Mouse (Mus musculus) MEL (cell line): ENCODE measurements around the gene Smchd1. TPM values are rescaled to one million over a fixed set of nuclear protein-coding genes. Genes with fewer than 3 reads are reported as not detected.

Source experiments
- DNase-seq: peaks from one replicate; pipeline ENCODE4 v3.0.0; 2011; ENCODE audit warnings: low read depth, low spot score
- H3K27ac ChIP-seq: 2 replicates; pipeline ENCODE4 v1.5.1; 2012; ENCODE audit warnings: low read depth, mild to moderate bottlenecking, control low read depth, low read length, moderate library complexity; ENCODE audit not compliant: control insufficient read depth
- H3K27me3 ChIP-seq, 2 experiments: fragments of 150-350 bp in 1 of 2; sonication (generic) in 1 of 2; 2 replicates each; pipeline ENCODE4 v1.6.1; 2012; ENCODE audit warnings: low read length in 2 of 2, mild to moderate bottlenecking in 2 of 2, improper control_type of control experiment in 1 of 2, moderate library complexity in 1 of 2; ENCODE audit not compliant: insufficient read depth in 2 of 2, control insufficient read depth in 1 of 2
- H3K36me3 ChIP-seq, 2 experiments: 2 replicates each; pipeline ENCODE4 v1.6.1; 2012 to 2014; ENCODE audit warnings: low read length in 2 of 2, improper control_type of control experiment in 1 of 2, inconsistent platforms in 1 of 2, mild to moderate bottlenecking in 1 of 2; ENCODE audit not compliant: insufficient read depth in 2 of 2, control insufficient read depth in 1 of 2
- H3K4me1 ChIP-seq, 2 experiments: fragments of 150-350 bp in 1 of 2; sonication (generic) in 1 of 2; 2 replicates each; pipeline ENCODE4 v1.6.1; 2012; ENCODE audit warnings: low read length in 2 of 2, improper control_type of control experiment in 1 of 2, mild to moderate bottlenecking in 1 of 2; ENCODE audit not compliant: insufficient read depth in 2 of 2, control insufficient read depth in 1 of 2
- H3K4me3 ChIP-seq, 2 experiments: fragments of 150-350 bp in 1 of 2; sonication (generic) in 1 of 2; 2 replicates each; pipeline ENCODE4 v1.5.1; 2012; ENCODE audit warnings: low read depth in 2 of 2, low read length in 2 of 2, mild to moderate bottlenecking in 2 of 2, moderate library complexity in 2 of 2, control low read depth in 1 of 2, improper control_type of control experiment in 1 of 2; ENCODE audit not compliant: control insufficient read depth in 1 of 2, insufficient read depth in 1 of 2
- H3K79me2 ChIP-seq: 2 replicates; pipeline ENCODE4 v1.6.1; 2012; ENCODE audit warnings: mild to moderate bottlenecking, low read length, moderate library complexity; ENCODE audit not compliant: control insufficient read depth, poor library complexity, insufficient read depth
- H3K9ac ChIP-seq: 2 replicates; pipeline ENCODE4 v1.6.1; 2012; ENCODE audit warnings: low read depth, mild to moderate bottlenecking, control low read depth, low read length, moderate library complexity; ENCODE audit not compliant: control insufficient read depth, poor library complexity, severe bottlenecking
- H3K9me3 ChIP-seq: fragments of 150-350 bp; sonication (generic); replicated peaks from 2 replicates; pipeline ENCODE4 v1.6.1; 2012; ENCODE audit warnings: mild to moderate bottlenecking, low read length, improper control_type of control experiment, moderate library complexity; ENCODE audit not compliant: insufficient read depth
- BHLHE40 ChIP-seq: IDR thresholded peaks from 2 replicates; pipeline ENCODE4 v1.6.1; 2012; ENCODE audit warnings: low read depth, mild to moderate bottlenecking, inconsistent platforms, low read length, improper control_type of control experiment, borderline replicate concordance
- CHD1 ChIP-seq: IDR thresholded peaks from 2 replicates; pipeline ENCODE4 v1.6.1; 2012; ENCODE audit warnings: low read depth, mild to moderate bottlenecking, inconsistent platforms, low read length, improper control_type of control experiment
- CHD2 ChIP-seq: IDR thresholded peaks from 2 replicates; pipeline ENCODE4 v1.6.1; 2011; ENCODE audit warnings: low read length, improper control_type of control experiment
- E2F4 ChIP-seq: IDR thresholded peaks from 2 replicates; pipeline ENCODE4 v1.6.1; 2011; ENCODE audit warnings: low read depth, low read length, improper control_type of control experiment, borderline replicate concordance
- ETS1 ChIP-seq: IDR thresholded peaks from 2 replicates; pipeline ENCODE4 v1.6.1; 2012; ENCODE audit warnings: low read depth, mild to moderate bottlenecking, inconsistent platforms, low read length, improper control_type of control experiment, moderate library complexity
- GABPA ChIP-seq: IDR thresholded peaks from 2 replicates; pipeline ENCODE4 v1.6.1; 2012; ENCODE audit warnings: low read depth, mild to moderate bottlenecking, inconsistent platforms, low read length, improper control_type of control experiment, moderate library complexity
- GATA1 ChIP-seq: IDR thresholded peaks from 2 replicates; pipeline ENCODE4 v1.6.1; 2011; ENCODE audit warnings: low read depth, low read length, improper control_type of control experiment
- HCFC1 ChIP-seq: IDR thresholded peaks from 2 replicates; pipeline ENCODE4 v1.6.1; 2012; ENCODE audit warnings: low read depth, mild to moderate bottlenecking, inconsistent platforms, low read length, improper control_type of control experiment, moderate library complexity
- MAFK ChIP-seq: IDR thresholded peaks from 2 replicates; pipeline ENCODE4 v1.6.1; 2011; ENCODE audit warnings: low read depth, mild to moderate bottlenecking, low read length, improper control_type of control experiment, borderline replicate concordance
- MAX ChIP-seq: IDR thresholded peaks from 2 replicates; pipeline ENCODE4 v1.6.1; 2011; ENCODE audit warnings: low read length, improper control_type of control experiment
- MXI1 ChIP-seq: IDR thresholded peaks from 2 replicates; pipeline ENCODE4 v1.6.1; 2011; ENCODE audit warnings: mild to moderate bottlenecking, low read depth, low read length, improper control_type of control experiment
- MYC ChIP-seq: IDR thresholded peaks from 2 replicates; pipeline ENCODE4 v1.6.1; 2011; ENCODE audit warnings: low read depth, mild to moderate bottlenecking, low read length, improper control_type of control experiment, moderate library complexity
- NELFE ChIP-seq: IDR thresholded peaks from 2 replicates; pipeline ENCODE4 v1.6.1; 2011; ENCODE audit warnings: low read depth, low read length, improper control_type of control experiment
- NRF1 ChIP-seq: IDR thresholded peaks from 2 replicates; pipeline ENCODE4 v1.6.1; 2014; ENCODE audit warnings: low read depth, mild to moderate bottlenecking, inconsistent platforms, low read length, improper control_type of control experiment, moderate library complexity; ENCODE audit not compliant: poor library complexity, insufficient read depth, severe bottlenecking
- POLR2A ChIP-seq, 2 experiments: IDR thresholded peaks; 2 replicates each; pipeline ENCODE4 v1.6.1; 2011 to 2012; ENCODE audit warnings: low read length in 2 of 2, mild to moderate bottlenecking in 2 of 2, control low read depth in 1 of 2, improper control_type of control experiment in 1 of 2, low read depth in 1 of 2, moderate library complexity in 1 of 2; ENCODE audit not compliant: control insufficient read depth in 1 of 2, insufficient read depth in 1 of 2, poor library complexity in 1 of 2
- POLR2AphosphoS2 ChIP-seq: IDR thresholded peaks from 2 replicates; pipeline ENCODE4 v1.6.1; 2011; ENCODE audit warnings: low read length, improper control_type of control experiment
- RAD21 ChIP-seq: IDR thresholded peaks from 2 replicates; pipeline ENCODE4 v1.6.1; 2011; ENCODE audit warnings: mild to moderate bottlenecking, low read depth, low read length, improper control_type of control experiment
- RCOR1 ChIP-seq: IDR thresholded peaks from 2 replicates; pipeline ENCODE4 v1.6.1; 2012; ENCODE audit warnings: low read depth, mild to moderate bottlenecking, inconsistent platforms, low read length, improper control_type of control experiment
- SIN3A ChIP-seq: IDR thresholded peaks from 2 replicates; pipeline ENCODE4 v1.6.1; 2012; ENCODE audit warnings: low read length, improper control_type of control experiment, inconsistent platforms
- SMC3 ChIP-seq: IDR thresholded peaks from 2 replicates; pipeline ENCODE4 v1.6.1; 2011; ENCODE audit warnings: low read depth, low read length, improper control_type of control experiment
- TBP ChIP-seq: IDR thresholded peaks from 2 replicates; pipeline ENCODE4 v1.8.0; 2011; ENCODE audit warnings: low read depth, low read length, improper control_type of control experiment
- UBTF ChIP-seq: IDR thresholded peaks from 2 replicates; pipeline ENCODE4 v1.6.1; 2012; ENCODE audit warnings: low read depth, mild to moderate bottlenecking, inconsistent platforms, low read length, improper control_type of control experiment, moderate library complexity, borderline replicate concordance; ENCODE audit not compliant: insufficient read depth
- USF1 ChIP-seq: IDR thresholded peaks from 2 replicates; pipeline ENCODE4 v1.6.1; 2014; ENCODE audit warnings: low read depth, mild to moderate bottlenecking, inconsistent platforms, low read length, improper control_type of control experiment, moderate library complexity
- ZC3H11A ChIP-seq: IDR thresholded peaks from 2 replicates; pipeline ENCODE4 v1.6.1; 2012; ENCODE audit warnings: low read depth, mild to moderate bottlenecking, inconsistent platforms, low read length, improper control_type of control experiment
- ZMIZ1 ChIP-seq: IDR thresholded peaks from 2 replicates; pipeline ENCODE4 v1.6.1; 2012; ENCODE audit warnings: low read depth, mild to moderate bottlenecking, inconsistent platforms, low read length, improper control_type of control experiment, moderate library complexity
- polyA plus RNA-seq, 2 experiments: library from polyadenylated mRNA; stranded (reverse) in 1 of 2; unstranded in 1 of 2; fragments of >175 nt in 1 of 2; fragments of >200 nt in 1 of 2; gene quantifications; 2 replicates each; pipeline versions ENCODE4 v1.2.1 to v1.2.4; 2012; ENCODE audit warnings: low replicate concordance in 2 of 2, low read depth in 1 of 2; ENCODE audit not compliant: insufficient read length in 2 of 2, insufficient read depth in 1 of 2, missing spikeins in 1 of 2
- total RNA-seq: library from RNA; depleted of rRNA; stranded (reverse); fragments of 300-350 nt; gene quantifications from 2 replicates; pipeline ENCODE4 v1.2.3, GENCODE M21; 2012

Smchd1 gene
- total and polyA plus RNA-seq, 3 experiments: 43.6 to 164 (median 45.7) TPM

DNA sequence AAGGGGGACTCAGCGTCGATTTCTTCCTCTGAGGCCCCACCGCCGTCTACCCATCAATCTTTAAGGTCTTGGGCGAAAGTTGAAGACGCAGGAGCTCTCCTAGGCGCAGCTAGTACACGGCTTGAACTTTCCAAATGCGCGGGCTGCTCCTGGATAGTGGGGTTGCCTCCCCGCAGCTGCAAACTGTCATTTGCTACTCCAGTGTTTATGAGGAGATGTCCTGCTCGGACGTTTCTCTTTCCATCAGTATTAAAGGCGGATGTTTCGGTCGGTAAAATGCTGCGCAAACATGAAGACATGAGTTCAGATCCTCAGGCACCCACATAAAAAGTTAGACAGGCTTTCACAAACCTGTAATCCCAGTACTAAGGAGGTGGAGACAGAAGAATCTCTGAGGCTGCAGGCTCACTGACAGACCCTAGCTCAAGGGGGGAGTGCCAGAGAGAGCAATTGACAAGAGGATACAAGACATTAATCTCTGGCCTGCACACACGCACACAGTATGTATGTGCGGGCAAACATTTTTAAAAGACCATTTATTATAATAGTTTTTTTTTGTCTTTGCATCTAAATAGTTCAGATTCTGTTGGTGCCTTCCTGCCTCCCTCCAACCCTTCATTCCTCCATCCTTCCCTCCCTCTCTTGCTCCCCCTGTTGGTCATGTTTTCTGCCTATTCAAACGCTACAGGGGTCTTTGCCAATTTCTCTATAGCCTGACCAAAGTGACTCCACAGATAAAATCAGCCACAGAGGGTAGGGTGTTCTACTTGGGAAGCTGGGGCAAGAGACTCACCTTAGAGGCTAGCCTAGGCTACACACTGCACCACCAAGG, 163.6 kb downstream of the Smchd1 start, which contains the start of gene Emilin2 (continued):
- TF ChIP-seq ZMIZ1 (no peak), ZC3H11A (peak; percentile 41), MYC (no peak), GATA1 (no peak; the same call in 1 of the 2 replicates)
- TF ChIP-seq, all 39 proteins: peak for 11

- peak overlapping the region; percentile 63 for H3K27ac ChIP-seq
- no peaks in the 10 kb centered on the region for H3K9me3 ChIP-seq
- H3K79me2 ChIP-seq: peaks cover 29% of the 10 kb centered on the region
- peak; percentile 79 for DNase-seq
- H3K27me3 ChIP-seq: no peaks in the 10 kb centered on the region
- TF ChIP-seq TBP (peak; percentile 59), SIN3A (no peak; the same call in 1 of the 2 replicates), ETS1 (peak; percentile 41; the same call in 1 of the 2 replicates), NRF1 (no peak), MXI1 (peak; percentile 80; the same call in 1 of the 2 replicates), USF1 (0 out of 2 replicates have a peak, but pooled peaks have one; percentile 6), E2F4 (no peak), MAX (peak; percentile 35), RCOR1 (no peak), NELFE (peak; percentile 60; the same call in 1 of the 2 replicates), UBTF (no peak), CHD1 (0 out of 2 replicates have a peak, but pooled peaks have one; percentile 1), MAFK (no peak), RAD21 (no peak), POLR2AphosphoS2 (no peak), POLR2A (IDR thresholded peaks at IDR 0.05; ENCODE audit: control insufficient read depth in 1 of 2, insufficient read depth in 1 of 2, low read depth in 1 of 2, low read length in 2 of 2, poor library complexity in 1 of 2) (peak; percentile 48 to 69; a peak in 2 of 4 replicates), HCFC1 (peak; percentile 38; the same call in 1 of the 2 replicates), GABPA (no peak), SMC3 (no peak), CHD2 (no peak), MYC (0 out of 2 replicates have a peak, but pooled peaks have one; percentile 23), BHLHE40 (peak; percentile 93), ZMIZ1 (no peak)
- H3K4me3 ChIP-seq: peak overlapping the region; percentile 60 to 96
- peak overlapping the region; percentile 70 for H3K9ac ChIP-seq
- peaks cover 4 to 10% of the 10 kb centered on the region in 2 experiments; a peak in 2 of 4 replicates for H3K36me3 ChIP-seq
- peaks cover 0 to 10% of the 10 kb centered on the region in 2 experiments; a peak in 3 of 4 replicates for H3K4me1 ChIP-seq
Measured at GRCm38 (mm10) chr17:71310486-71311339, 164.4 kb downstream of the Smchd1 start.
